Mouse (Mus musculus) midbrain, embryonic 11.5 days (tissue): ENCODE data around the gene Sun2. TPM values are rescaled to one million over a fixed set of nuclear protein-coding genes. Genes with fewer than 3 reads are reported as not detected.

ENCODE experiments used
- ATAC-seq: fragments of 200-750 bp; cut with Nextera tagmentation; 2 replicates; pipeline ENCODE4 v1.8.0; 2017; ENCODE audit warnings: moderate TSS enrichment, moderate library complexity; ENCODE audit not compliant: low FRiP score
- DNase-seq: peaks from one replicate; pipeline ENCODE4 v3.0.0; 2015; ENCODE audit warnings: low spot score; ENCODE audit errors: missing footprints
- H3K27ac ChIP-seq: fragments of 300-500 bp; sonication (generic); 2 replicates; pipeline ENCODE4 v1.5.1; 2014; ENCODE audit warnings: low read depth, low read length
- H3K27me3 ChIP-seq: fragments of 300-500 bp; sonication (generic); 2 replicates; pipeline ENCODE4 v1.6.1; 2014; ENCODE audit warnings: mild to moderate bottlenecking, low read length, moderate library complexity, mixed read lengths; ENCODE audit not compliant: control insufficient read depth, insufficient read depth
- H3K36me3 ChIP-seq: fragments of 300-500 bp; sonication (generic); 2 replicates; pipeline ENCODE4 v1.6.1; 2014; ENCODE audit warnings: mild to moderate bottlenecking, low read length, moderate library complexity, mixed read lengths; ENCODE audit not compliant: control insufficient read depth, insufficient read depth
- H3K4me1 ChIP-seq: fragments of 300-500 bp; sonication (generic); 2 replicates; pipeline ENCODE4 v1.6.1; 2014; ENCODE audit warnings: low read length; ENCODE audit not compliant: control insufficient read depth, insufficient read depth
- H3K4me2 ChIP-seq: fragments of 300-500 bp; sonication (generic); 2 replicates; pipeline ENCODE4 v1.6.1; 2014; ENCODE audit warnings: mild to moderate bottlenecking, moderate library complexity
- H3K4me3 ChIP-seq: fragments of 300-500 bp; sonication (generic); 2 replicates; pipeline ENCODE4 v1.5.1; 2014; ENCODE audit warnings: low read depth, low read length
- H3K9ac ChIP-seq: fragments of 300-500 bp; sonication (generic); 2 replicates; pipeline ENCODE4 v1.6.1; 2014; ENCODE audit warnings: low read length
- H3K9me3 ChIP-seq: fragments of 300-500 bp; sonication (generic); 2 replicates; pipeline ENCODE4 v1.6.1; 2016; ENCODE audit warnings: low read length; ENCODE audit not compliant: control insufficient read depth
- WGBS: fragments of 180-500 bp; shearing (Covaris S2); extraction: QIAGEN DNeasy Blood & Tissue Kit; methylation state at CpG from one replicate; pipeline ENCODE4 v1.1.7; 2014; 5-methylcytosine and 5-hydroxymethylcytosine counted together
- polyA plus RNA-seq: library from polyadenylated mRNA; unstranded; fragments of >200 nt; fragmentation: Nextera tagmentation; extraction: Ambion mirVana; gene quantifications from 2 replicates; pipeline ENCODE4 v1.2.1, GENCODE M21; 2014

Sun2 gene
- polyA plus RNA-seq, 1 experiment from 2014 or later = 4.2 TPM

GRCm38 (mm10) chr15:79763601-79764246 lies 21.4 kb upstream of the Sun2 start:
- peaks cover 2% of the 10 kb centered on the region; the same call in 1 of the 2 replicates for H3K36me3 ChIP-seq
- H3K27me3 ChIP-seq = no peaks in the 10 kb centered on the region
- DNase-seq = no peak
- no peak overlapping the region for H3K9ac ChIP-seq
- H3K9me3 ChIP-seq = no peaks in the 10 kb centered on the region
- H3K4me3 ChIP-seq = no peak overlapping the region
- H3K4me1 ChIP-seq = no peaks in the 10 kb centered on the region
- H3K4me2 ChIP-seq = no peak overlapping the region
- WGBS = 96% methylated on average over 7 of the region's 7 CpGs
- no peak overlapping the region for H3K27ac ChIP-seq
- ATAC-seq = no peak

- Histone ChIP-seq H3K36me3 (peaks cover 2% of the 10 kb centered on the region; the same call in 1 of the 2 replicates), H3K4me2 (no peak overlapping the region), H3K9me3 (no peaks in the 10 kb centered on the region), H3K9ac (no peak overlapping the region), H3K27ac (no peak overlapping the region), H3K4me1 (no peaks in the 10 kb centered on the region), H3K27me3 (no peaks in the 10 kb centered on the region), H3K4me3 (no peak overlapping the region)
- DNase-seq (peak; percentile 72), ATAC-seq (no peak)
- WGBS = 90% methylated on average over 9 of the region's 9 CpGs
Measured at GRCm38 (mm10) chr15:79763001-79763400, 20.7 kb upstream of the Sun2 start.

GRCm38 (mm10) chr15:79760956-79761355 lies 18.6 kb upstream of the Sun2 start:
- WGBS = 87% methylated on average over 6 of the region's 6 CpGs
- DNase-seq (peak; percentile 57), ATAC-seq (no peak)
- Histone ChIP-seq H3K27me3 (no peaks in the 10 kb centered on the region), H3K9ac (no peak overlapping the region), H3K4me2 (no peak overlapping the region), H3K36me3 (peaks cover 2% of the 10 kb centered on the region; the same call in 1 of the 2 replicates), H3K9me3 (no peaks in the 10 kb centered on the region), H3K4me3 (no peak overlapping the region), H3K27ac (no peak overlapping the region), H3K4me1 (peaks cover 7% of the 10 kb centered on the region; the same call in 1 of the 2 replicates)

- DNase-seq = peak; percentile 62
- no peak overlapping the region for H3K9ac ChIP-seq
- WGBS = 95% methylated on average over 3 of the region's 3 CpGs
- no peaks in the 10 kb centered on the region for H3K36me3 ChIP-seq
- no peaks in the 10 kb centered on the region for H3K9me3 ChIP-seq
- H3K4me3 ChIP-seq = no peak overlapping the region
- no peaks in the 10 kb centered on the region for H3K27me3 ChIP-seq
- H3K4me1 ChIP-seq = peaks cover 7% of the 10 kb centered on the region; the same call in 1 of the 2 replicates
- no peak overlapping the region for H3K4me2 ChIP-seq
- no peak overlapping the region for H3K27ac ChIP-seq
- ATAC-seq = no peak
Measured at GRCm38 (mm10) chr15:79757118-79757517, 14.8 kb upstream of the Sun2 start.

- Histone ChIP-seq H3K9ac (no peak overlapping the region), H3K4me2 (no peak overlapping the region), H3K4me1 (peaks cover 7% of the 10 kb centered on the region; the same call in 1 of the 2 replicates), H3K4me3 (no peak overlapping the region), H3K27ac (no peak overlapping the region), H3K9me3 (no peaks in the 10 kb centered on the region), H3K27me3 (no peaks in the 10 kb centered on the region), H3K36me3 (no peaks in the 10 kb centered on the region)
- WGBS = 72% methylated on average over 8 of the region's 8 CpGs
- DNase-seq (peak; percentile 69), ATAC-seq (no peak)
Measured at GRCm38 (mm10) chr15:79755977-79756625, 13.8 kb upstream of the Sun2 start.

- Histone ChIP-seq H3K9me3 (no peaks in the 10 kb centered on the region), H3K4me3 (no peak overlapping the region), H3K27ac (no peak overlapping the region), H3K9ac (no peak overlapping the region), H3K4me1 (peaks cover 7% of the 10 kb centered on the region; the same call in 1 of the 2 replicates), H3K27me3 (no peaks in the 10 kb centered on the region), H3K36me3 (no peaks in the 10 kb centered on the region), H3K4me2 (no peak overlapping the region)
- DNase-seq (peak; percentile 69), ATAC-seq (no peak)
- WGBS = 86% methylated on average over 4 of the region's 4 CpGs
Measured at GRCm38 (mm10) chr15:79755176-79755575, 12.8 kb upstream of the Sun2 start.

GRCm38 (mm10) chr15:79753873-79754272 lies 11.5 kb upstream of the Sun2 start:
- peaks cover 7% of the 10 kb centered on the region; the same call in 1 of the 2 replicates for H3K4me1 ChIP-seq
- no peaks in the 10 kb centered on the region for H3K36me3 ChIP-seq
- WGBS = 48% methylated on average over 4 of the region's 4 CpGs

GRCm38 (mm10) chr15:79753420-79753752 lies 11.1 kb upstream of the Sun2 start:
- ATAC-seq = no peak; the same call in 1 of the 2 replicates

More at GRCm38 (mm10) chr15:79753873-79754272, 11.5 kb upstream of the Sun2 start:
- DNase-seq (peak; percentile 67), ATAC-seq (no peak)
- Histone ChIP-seq H3K4me3 (no peak overlapping the region), H3K9ac (no peak overlapping the region), H3K27me3 (no peaks in the 10 kb centered on the region), H3K9me3 (no peaks in the 10 kb centered on the region), H3K27ac (no peak overlapping the region), H3K4me2 (no peak overlapping the region)

GRCm38 (mm10) chr15:79752742-79753419 lies 10.5 kb upstream of the Sun2 start:
- Histone ChIP-seq H3K4me2 (no peak overlapping the region), H3K9ac (no peak overlapping the region), H3K27ac (no peak overlapping the region), H3K4me3 (no peak overlapping the region), H3K27me3 (no peaks in the 10 kb centered on the region), H3K4me1 (peaks cover 7% of the 10 kb centered on the region; the same call in 1 of the 2 replicates), H3K9me3 (no peaks in the 10 kb centered on the region), H3K36me3 (no peaks in the 10 kb centered on the region)
- WGBS = 26% methylated on average over 11 of the region's 11 CpGs
- peak; percentile 71 for ATAC-seq
- DNase-seq = peak; percentile 96

More at GRCm38 (mm10) chr15:79753420-79753752, 11.1 kb upstream of the Sun2 start:
- Histone ChIP-seq H3K36me3 (no peaks in the 10 kb centered on the region), H3K9me3 (no peaks in the 10 kb centered on the region), H3K9ac (no peak overlapping the region), H3K4me3 (no peak overlapping the region), H3K27ac (no peak overlapping the region), H3K27me3 (no peaks in the 10 kb centered on the region), H3K4me1 (peaks cover 7% of the 10 kb centered on the region; the same call in 1 of the 2 replicates), H3K4me2 (no peak overlapping the region)
- 87% methylated on average over 3 of the region's 3 CpGs for WGBS
- peak; percentile 81 for DNase-seq
